Mouse (Mus musculus) megakaryocyte, adult 5-6 weeks (primary cell): ENCODE results near the gene Cacnb2. TPM values are rescaled to one million over a fixed set of nuclear protein-coding genes. Genes with fewer than 3 reads are reported as not detected.

ENCODE experiments used
- ATAC-seq: 2 replicates; pipeline ENCODE4 v1.8.0; 2016; ENCODE audit warnings: mild to moderate bottlenecking, inconsistent platforms; ENCODE audit not compliant: poor library complexity, severe bottlenecking
- total RNA-seq, 2 experiments: library from RNA; stranded (forward) in 1 of 2; stranded (reverse) in 1 of 2; fragments of 153-499, 151-499 nt in 1 of 2; fragments of 221-1000, 200-1000 nt in 1 of 2; gene quantifications; 2 replicates each; pipeline versions ENCODE4 v1.2.3 to v1.2.4; 2015 to 2017

Cacnb2 gene
- total RNA-seq, 2 experiments from 2014 or later = 0.77 to 1.6 TPM

DNA sequence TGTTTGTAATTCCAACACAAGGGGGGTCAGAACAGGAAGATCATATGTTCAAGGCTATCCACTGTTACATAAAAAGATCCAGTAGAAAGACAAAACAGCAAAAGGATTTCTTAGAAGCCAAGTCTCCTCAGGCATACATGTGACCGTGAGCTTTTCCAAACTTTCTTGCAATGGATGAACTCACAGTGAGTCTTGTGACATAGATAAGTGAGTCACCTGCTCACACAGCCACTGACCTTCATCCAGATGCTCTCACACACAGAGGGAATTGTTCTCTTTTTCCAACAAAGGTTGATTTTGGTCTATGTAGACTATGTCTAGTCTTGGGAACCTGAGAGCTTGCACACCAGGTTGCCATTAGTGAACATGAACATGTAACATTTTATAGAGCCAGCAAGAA is 166.6 kb downstream of the Cacnb2 start:
- ATAC-seq = no peak

DNA sequence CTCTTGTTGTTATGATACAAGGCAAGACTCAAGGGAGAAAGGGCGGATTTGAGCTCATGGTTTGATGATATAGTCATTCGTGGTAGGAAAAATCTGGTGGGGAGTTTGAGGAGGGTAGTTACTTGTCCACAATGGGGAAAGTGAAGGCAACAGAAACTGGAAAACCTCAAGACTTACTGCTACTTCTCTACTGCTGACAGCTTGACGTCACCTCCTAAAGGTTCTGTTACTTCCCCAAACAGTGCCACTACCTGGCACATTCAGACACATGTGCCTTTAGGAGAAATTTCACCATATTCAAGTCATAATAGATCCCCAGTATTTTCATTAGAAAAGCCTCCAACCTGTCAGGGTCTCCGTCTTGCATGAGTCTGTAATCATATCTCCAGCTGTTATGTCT is 167.7 kb downstream of the Cacnb2 start:
- peak; percentile 49 for ATAC-seq

- ATAC-seq = no peak
These were observed 171.5 kb downstream of the Cacnb2 start for GRCm38 (mm10) chr2:14774375-14774774.

- no peak for ATAC-seq
These were observed 172.1 kb downstream of the Cacnb2 start for GRCm38 (mm10) chr2:14774857-14775495.

- no peak for ATAC-seq
These were observed 185.1 kb downstream of the Cacnb2 start for GRCm38 (mm10) chr2:14787983-14788382.

DNA sequence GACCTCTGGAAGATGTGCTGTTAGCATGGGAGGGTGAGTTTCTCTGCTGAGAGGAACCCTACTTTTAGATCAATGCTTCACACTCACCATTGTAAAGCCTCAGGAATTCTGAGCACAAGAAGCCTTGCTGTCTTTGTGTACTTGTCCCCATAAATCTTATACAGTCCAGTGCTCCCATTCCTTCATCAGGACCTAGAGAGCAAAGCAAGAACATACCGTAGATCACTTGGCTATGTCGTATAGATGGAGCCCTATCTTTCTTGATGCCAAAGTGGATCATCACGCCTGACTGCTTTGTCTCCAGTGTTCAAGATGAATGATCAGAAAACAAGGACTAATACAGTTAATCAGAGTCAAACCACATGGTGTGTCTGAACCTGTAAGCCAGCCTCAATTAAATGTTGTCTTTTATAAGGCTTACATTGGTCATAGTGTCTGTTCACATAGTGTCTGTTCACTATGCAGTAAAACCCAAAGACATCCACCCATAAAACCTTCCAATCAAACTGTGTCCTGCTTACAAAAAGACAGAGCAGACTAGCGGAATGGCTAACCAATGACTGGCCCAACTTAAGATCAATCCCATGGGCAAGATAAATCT is 198.7 kb downstream of the Cacnb2 start:
- ATAC-seq = no peak

DNA sequence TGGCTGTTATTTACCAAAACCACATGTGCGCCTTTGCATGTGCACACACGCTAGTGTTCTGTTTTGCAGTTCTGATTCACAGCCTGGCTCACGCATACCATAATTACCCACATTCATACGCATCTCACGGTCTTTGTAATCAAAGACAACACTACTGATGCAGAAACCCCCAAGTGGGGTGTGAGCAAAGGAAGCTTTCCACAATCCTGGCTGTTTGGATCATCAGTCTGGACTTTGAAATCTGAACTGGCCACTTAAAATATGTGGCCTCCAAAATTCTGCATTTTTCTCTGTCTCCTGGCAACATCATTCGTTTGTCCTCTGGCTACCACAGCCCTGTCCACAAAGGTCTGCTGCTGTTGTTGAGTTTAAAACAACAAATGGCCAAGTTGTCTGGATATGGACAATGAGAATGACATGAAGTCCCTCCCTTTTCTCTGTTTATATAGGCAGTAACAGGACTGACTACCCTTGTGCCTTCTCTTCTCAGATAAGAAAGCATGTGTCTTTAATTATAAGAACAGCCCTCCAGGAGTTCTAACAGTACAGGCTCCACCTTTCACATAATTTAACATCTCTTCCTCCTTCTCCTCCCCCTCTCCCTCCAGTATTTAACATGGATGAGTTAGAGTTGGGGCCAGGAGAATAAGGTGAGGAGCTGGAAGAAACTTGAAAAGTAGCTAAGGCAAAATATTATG is 204.9 kb downstream of the Cacnb2 start:
- no peak for ATAC-seq

DNA sequence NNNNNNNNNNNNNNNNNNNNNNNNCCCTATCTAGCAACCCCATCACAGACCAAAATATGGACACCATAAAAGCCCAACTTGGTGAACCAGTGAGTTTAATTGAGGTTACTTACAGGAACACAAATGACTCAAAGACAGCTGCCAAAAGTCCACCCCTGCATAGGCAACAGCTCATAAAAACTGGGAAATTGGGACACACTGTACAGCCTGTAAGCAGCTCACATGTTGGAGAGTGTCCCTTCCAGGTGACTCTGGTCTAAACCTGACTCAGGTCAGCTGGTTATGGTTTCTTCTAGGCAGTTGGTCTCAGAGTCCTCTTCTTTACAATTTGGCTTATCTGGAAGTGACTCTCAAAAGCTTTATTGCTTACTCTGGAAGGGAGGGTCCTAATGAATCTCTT is 212.1 kb downstream of the Cacnb2 start:
- ATAC-seq = no peak

DNA sequence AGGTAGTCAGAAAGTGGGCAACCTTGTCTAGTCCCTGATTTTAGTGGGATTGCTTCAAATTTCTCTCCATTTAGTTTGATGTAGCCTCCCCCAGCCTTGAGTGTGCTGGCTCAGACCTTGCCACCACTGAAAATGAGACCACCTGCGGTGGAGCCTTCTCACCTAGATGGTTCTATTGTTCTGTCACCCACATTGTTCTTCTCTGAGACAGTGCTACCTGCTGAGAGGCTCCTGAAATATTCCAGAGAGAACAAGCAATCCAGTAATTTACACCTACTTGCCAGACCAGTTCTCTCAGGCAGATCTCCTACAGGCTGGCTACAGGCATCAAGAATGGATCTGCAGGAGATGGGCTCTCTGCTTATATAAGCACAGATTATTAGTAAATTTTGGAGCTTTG is 215.8 kb downstream of the Cacnb2 start:
- ATAC-seq = no peak

- ATAC-seq = no peak
These were observed 218.1 kb downstream of the Cacnb2 start for GRCm38 (mm10) chr2:14820946-14821345.

DNA sequence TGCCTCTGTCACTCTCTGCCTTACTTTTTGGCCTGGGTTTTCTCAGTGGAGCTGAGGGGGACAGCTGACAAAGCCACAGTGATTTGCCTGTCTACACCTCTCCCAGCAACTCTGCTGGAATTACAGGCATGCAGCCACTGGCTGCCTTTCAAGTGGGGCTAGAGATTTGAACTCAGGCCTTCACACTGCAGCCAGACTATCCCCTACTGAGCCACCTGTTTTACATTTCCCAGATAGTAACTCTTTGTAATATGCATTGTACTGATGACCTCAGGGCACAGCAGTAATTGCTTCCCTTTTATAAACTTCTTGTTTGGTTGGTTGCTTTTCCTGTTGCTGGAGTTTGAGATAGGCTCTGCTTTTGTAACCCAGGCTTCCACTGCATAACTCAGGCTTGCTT is 220.2 kb downstream of the Cacnb2 start:
- ATAC-seq = peak; percentile 38

DNA sequence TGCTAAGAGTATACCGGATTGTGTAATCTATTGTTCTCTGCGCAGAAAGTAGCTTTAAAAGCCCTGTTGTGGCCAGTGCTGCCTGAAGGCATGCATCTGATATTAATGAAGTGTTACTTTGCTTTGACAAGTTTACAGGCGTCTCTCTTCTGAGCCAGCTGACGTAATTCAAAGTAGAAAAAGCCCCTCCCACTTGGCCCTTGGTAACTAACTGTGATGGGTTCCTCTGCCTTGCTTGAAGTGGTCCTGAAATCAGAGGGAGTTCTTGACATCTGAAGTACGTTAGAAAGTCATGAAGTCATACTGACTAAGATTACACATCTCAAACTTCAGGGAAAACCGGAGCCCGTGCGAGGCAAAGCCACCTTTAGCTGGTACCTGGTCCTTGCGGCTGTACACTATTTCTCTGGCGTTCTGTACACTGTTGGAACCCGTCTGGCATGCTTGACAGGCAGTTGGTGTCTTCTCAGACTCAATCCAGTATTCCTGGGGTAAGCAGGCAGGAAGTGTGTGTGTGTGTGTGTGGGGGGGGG is 221.0 kb downstream of the Cacnb2 start:
- ATAC-seq = no peak

DNA sequence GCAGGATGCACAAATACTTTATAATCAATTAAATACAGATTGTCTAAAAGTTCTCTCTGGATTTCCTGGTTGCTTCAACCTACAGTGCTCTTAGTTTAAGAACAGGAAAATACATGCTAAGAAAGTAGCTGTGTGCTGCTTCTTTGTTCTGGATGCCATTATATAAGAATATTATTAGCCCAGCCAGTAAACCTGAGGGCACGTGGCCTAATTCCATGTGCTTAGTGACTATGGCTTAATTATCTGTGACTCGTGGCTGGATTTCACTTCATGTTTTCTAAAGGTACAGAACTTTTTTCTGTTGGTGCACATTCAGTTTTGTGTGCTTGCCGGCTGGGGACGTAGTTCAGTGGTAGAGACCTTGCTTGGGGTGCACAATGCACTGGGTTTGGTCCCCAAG is 222.3 kb downstream of the Cacnb2 start:
- ATAC-seq = no peak

GRCm38 (mm10) chr2:14829451-14829850 is 226.6 kb downstream of the Cacnb2 start:
- ATAC-seq = no peak

- ATAC-seq = no peak
These were observed 228.4 kb downstream of the Cacnb2 start for GRCm38 (mm10) chr2:14831308-14831707.

DNA sequence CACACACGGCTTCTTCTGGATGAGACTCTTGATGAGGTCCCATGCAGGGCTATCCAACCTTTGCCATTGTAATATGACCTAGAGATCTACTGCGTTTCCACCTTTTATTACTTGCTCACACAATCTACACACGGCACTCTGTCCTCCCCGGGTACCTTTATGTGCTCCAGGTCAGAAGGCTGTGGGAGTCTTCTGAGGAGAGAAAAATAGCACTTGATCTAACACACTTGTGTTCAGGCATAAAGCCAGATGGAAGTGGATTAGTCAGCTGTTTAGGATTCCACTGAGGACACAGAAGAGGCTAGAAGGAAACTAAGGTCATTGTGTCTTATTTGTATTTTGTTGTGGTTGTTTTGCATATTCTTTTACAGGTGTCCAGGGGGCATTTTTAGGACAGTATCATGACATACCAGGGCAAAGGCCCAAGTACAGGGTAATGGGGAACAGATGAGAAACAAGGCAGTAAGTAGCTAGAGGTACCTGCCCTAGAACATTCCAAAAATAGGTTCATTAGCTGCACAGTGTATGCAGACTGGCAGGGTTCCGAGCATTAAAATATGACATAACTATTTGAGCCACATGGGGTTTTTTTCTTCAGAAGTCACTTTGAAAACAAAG is 231.9 kb downstream of the Cacnb2 start:
- no peak for ATAC-seq

- ATAC-seq = no peak
These were observed 238.4 kb downstream of the Cacnb2 start for GRCm38 (mm10) chr2:14841272-14841671.

DNA sequence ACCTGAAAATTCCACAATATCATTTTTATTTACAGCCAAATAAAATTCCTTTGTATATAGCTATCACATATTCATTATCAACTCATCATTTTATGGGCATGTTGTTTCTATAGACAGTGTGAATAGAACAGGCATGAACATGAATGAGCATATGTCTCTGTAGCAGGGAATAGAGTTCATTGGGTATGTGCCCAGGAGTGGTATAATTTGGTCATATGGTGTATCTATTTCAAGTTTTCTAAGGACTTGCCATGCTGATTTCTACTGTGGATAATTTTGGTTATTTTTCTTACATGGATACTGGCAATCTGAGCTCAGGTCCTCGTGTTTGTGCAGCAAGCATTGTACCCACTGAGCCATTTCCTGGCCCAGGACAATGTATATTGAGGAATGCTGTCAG is 243.8 kb downstream of the Cacnb2 start:
- no peak for ATAC-seq

- ATAC-seq = no peak
These were observed 244.3 kb downstream of the Cacnb2 start for GRCm38 (mm10) chr2:14847188-14847587.

- ATAC-seq = no peak
These were observed 247.9 kb downstream of the Cacnb2 start for GRCm38 (mm10) chr2:14850831-14851230.

DNA sequence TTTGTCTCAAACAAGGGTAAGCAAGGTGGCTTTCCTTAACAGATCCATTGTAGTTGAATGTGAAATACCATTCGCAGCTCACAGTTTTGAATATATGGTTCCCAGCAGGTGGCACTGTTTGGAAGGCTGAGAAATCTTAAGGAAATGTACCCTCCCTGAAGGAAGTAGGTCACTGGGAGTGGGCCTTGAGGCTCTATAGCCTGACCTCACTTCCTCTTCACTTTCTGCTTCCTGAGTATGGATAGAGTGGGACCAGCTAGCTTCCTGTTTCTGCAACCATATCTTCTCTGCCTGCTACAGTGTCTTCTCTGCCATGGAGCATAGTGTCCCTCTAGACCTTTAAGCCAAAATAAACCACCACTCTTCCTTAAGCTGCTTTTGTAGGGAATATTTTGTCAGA is 248.5 kb downstream of the Cacnb2 start:
- peak; percentile 66 for ATAC-seq

DNA sequence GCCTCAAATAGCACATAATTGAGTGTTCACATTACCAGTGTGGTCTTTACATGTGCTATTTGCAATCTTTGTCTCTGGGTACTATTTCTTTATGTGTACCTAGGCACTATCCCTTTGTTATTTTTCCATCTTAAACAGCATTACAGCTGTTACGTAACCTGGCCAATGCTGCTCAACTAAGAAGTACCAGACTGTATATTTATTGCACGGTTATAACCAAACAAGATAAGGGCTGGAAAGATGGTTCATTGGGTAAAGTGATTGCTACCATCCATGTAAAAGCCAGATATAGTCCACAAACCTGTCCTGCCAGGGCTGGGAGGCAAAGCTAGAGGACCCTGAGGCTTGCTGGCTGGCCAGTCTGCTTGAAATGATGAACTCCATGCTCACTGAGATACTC is 251.2 kb downstream of the Cacnb2 start:
- ATAC-seq = no peak
